Mouse (Mus musculus): ENCODE measurements around the gene Kcnj4.

DNA sequence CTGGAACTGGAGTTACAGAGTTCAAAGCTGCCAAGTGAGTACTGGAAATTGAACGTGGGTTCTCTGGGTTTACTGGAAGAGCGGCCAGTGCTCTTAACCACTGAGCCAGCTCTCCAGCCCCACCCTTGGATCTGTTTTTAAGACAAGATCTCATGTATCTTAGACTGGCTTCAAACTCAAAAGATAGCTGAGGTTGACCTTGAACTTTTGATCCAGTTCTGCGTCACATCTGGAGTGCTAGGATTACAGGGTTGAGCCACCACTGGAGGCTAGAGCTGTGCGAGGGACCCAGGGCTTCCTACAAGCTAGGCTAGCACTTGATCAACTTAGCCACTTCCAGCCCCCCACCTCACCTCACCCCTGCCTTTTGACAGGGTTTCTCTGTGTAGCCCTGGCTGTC, 51.2 kb downstream of the Kcnj4 start:
- TF ChIP-seq CTCF (IDR thresholded peaks at IDR 0.05; ENCODE audit: low read depth, low read length) (no peak), POLR2A (IDR thresholded peaks at IDR 0.05; ENCODE audit: borderline replicate concordance, low read depth, low read length) (no peak)

All from bone marrow macrophage, adult 2 months (primary cell).